Mouse (Mus musculus) liver, embryonic 13.5 days (tissue): Measurements from ENCODE around the gene Supt4a. TPM values are rescaled to one million over a fixed set of nuclear protein-coding genes. Genes with fewer than 3 reads are reported as not detected.

Experiments used
- ATAC-seq: fragments of 200-750 bp; cut with Nextera tagmentation; 2 replicates; pipeline ENCODE4 v1.8.0; 2017; ENCODE audit warnings: low read depth, mild to moderate bottlenecking, moderate number of reproducible peaks, moderate library complexity
- DNase-seq: peaks from one replicate; pipeline ENCODE4 v3.0.0; 2022
- H3K27ac ChIP-seq: fragments of 300-500 bp; sonication (generic); 2 replicates; pipeline ENCODE4 v1.5.1; 2015; ENCODE audit warnings: moderate library complexity, mild to moderate bottlenecking, inconsistent platforms
- H3K27me3 ChIP-seq: fragments of 300-500 bp; sonication (generic); 2 replicates; pipeline ENCODE4 v1.6.1; 2015; ENCODE audit warnings: mild to moderate bottlenecking, inconsistent platforms
- H3K36me3 ChIP-seq: fragments of 300-500 bp; sonication (generic); 2 replicates; pipeline ENCODE4 v1.6.1; 2015; ENCODE audit warnings: mild to moderate bottlenecking, inconsistent platforms
- H3K4me1 ChIP-seq: fragments of 300-500 bp; sonication (generic); replicated peaks from 2 replicates; pipeline ENCODE4 v1.6.1; 2015; ENCODE audit warnings: inconsistent platforms
- H3K4me2 ChIP-seq: fragments of 300-500 bp; sonication (generic); 2 replicates; pipeline ENCODE4 v1.6.1; 2015; ENCODE audit warnings: inconsistent platforms, mild to moderate bottlenecking, moderate library complexity
- H3K4me3 ChIP-seq: fragments of 300-500 bp; sonication (generic); replicated peaks from 2 replicates; pipeline ENCODE4 v1.5.1; 2015; ENCODE audit warnings: mild to moderate bottlenecking, inconsistent platforms
- H3K9ac ChIP-seq: fragments of 300-500 bp; sonication (generic); 2 replicates; pipeline ENCODE4 v1.6.1; 2015; ENCODE audit warnings: mild to moderate bottlenecking, inconsistent platforms
- H3K9me3 ChIP-seq: fragments of 300-500 bp; sonication (generic); replicated peaks from 2 replicates; pipeline ENCODE4 v1.6.1; 2016; ENCODE audit warnings: inconsistent platforms
- WGBS: fragments of 180-500 bp; shearing (Covaris S2); methylation state at CpG from one replicate; pipeline ENCODE4 v1.1.7; 2015; ENCODE audit not compliant: insufficient replicate concordance; 5-methylcytosine and 5-hydroxymethylcytosine counted together
- polyA plus RNA-seq: library from polyadenylated mRNA; unstranded; fragments of >200 nt; fragmentation: Nextera tagmentation; extraction: Ambion mirVana; gene quantifications from 2 replicates; pipeline ENCODE4 v1.2.1, GENCODE M21; 2015

Supt4a gene
- polyA plus RNA-seq, 1 experiment from 2014 or later: 233 TPM

- DNase-seq (peak; percentile 92), ATAC-seq (peak; percentile 93)
- 11% methylated on average over 6 of the region's 6 CpGs for WGBS
- Histone ChIP-seq H3K4me3 (peak overlapping the region; percentile 47), H3K4me2 (peak overlapping the region; percentile 75), H3K9me3 (no peaks in the 10 kb centered on the region), H3K27me3 (no peaks in the 10 kb centered on the region), H3K27ac (peak overlapping the region; percentile 99), H3K9ac (peak overlapping the region; percentile 83), H3K4me1 (peaks cover 83% of the 10 kb centered on the region), H3K36me3 (peaks cover 3% of the 10 kb centered on the region)
Measured at GRCm38 (mm10) chr11:87725964-87726562, 11.3 kb upstream of the Supt4a start.

- Histone ChIP-seq H3K4me1 (peaks cover 92% of the 10 kb centered on the region), H3K36me3 (peaks cover 12% of the 10 kb centered on the region), H3K27me3 (no peaks in the 10 kb centered on the region), H3K9me3 (no peaks in the 10 kb centered on the region), H3K4me2 (peak overlapping the region; percentile 75), H3K9ac (peak overlapping the region; percentile 83), H3K27ac (peak overlapping the region; percentile 99), H3K4me3 (no peak overlapping the region)
- ATAC-seq (no peak), DNase-seq (no peak)
- 47% methylated on average over 11 of the region's 11 CpGs for WGBS
Measured at GRCm38 (mm10) chr11:87727021-87727420, 10.3 kb upstream of the Supt4a start.

GRCm38 (mm10) chr11:87727471-87727870 lies 9.9 kb upstream of the Supt4a start:
- H3K4me1 ChIP-seq: peaks cover 95% of the 10 kb centered on the region
- WGBS: 30% methylated on average over 4 of the region's 4 CpGs

GRCm38 (mm10) chr11:87728850-87729592 lies 8.3 kb upstream of the Supt4a start:
- peak overlapping the region; percentile 71 for H3K4me2 ChIP-seq

More at GRCm38 (mm10) chr11:87727471-87727870, 9.9 kb upstream of the Supt4a start:
- DNase-seq: no peak
- ATAC-seq: no peak
- Histone ChIP-seq H3K4me3 (no peak overlapping the region), H3K36me3 (peaks cover 17% of the 10 kb centered on the region), H3K9me3 (no peaks in the 10 kb centered on the region), H3K27ac (peak overlapping the region; percentile 99), H3K4me2 (peak overlapping the region; percentile 75), H3K27me3 (no peaks in the 10 kb centered on the region), H3K9ac (peak overlapping the region; percentile 83)

GRCm38 (mm10) chr11:87729593-87730185 lies 7.7 kb upstream of the Supt4a start:
- no peaks in the 10 kb centered on the region for H3K27me3 ChIP-seq
- peak; percentile 76 for DNase-seq
- peak; percentile 56 for ATAC-seq
- peak overlapping the region; percentile 71 for H3K4me2 ChIP-seq
- WGBS: 34% methylated on average over 13 of the region's 13 CpGs
- H3K27ac ChIP-seq: peak overlapping the region; percentile 99
- H3K36me3 ChIP-seq: peaks cover 29% of the 10 kb centered on the region
- peak overlapping the region; percentile 53 for H3K4me3 ChIP-seq
- H3K4me1 ChIP-seq: peaks cover 100% of the 10 kb centered on the region
- H3K9ac ChIP-seq: peak overlapping the region; percentile 74
- H3K9me3 ChIP-seq: no peaks in the 10 kb centered on the region

More at GRCm38 (mm10) chr11:87728850-87729592, 8.3 kb upstream of the Supt4a start:
- 47% methylated on average over 18 of the region's 18 CpGs for WGBS
- Histone ChIP-seq H3K36me3 (peaks cover 27% of the 10 kb centered on the region), H3K27me3 (no peaks in the 10 kb centered on the region), H3K27ac (peak overlapping the region; percentile 99), H3K9me3 (no peaks in the 10 kb centered on the region), H3K4me1 (peaks cover 100% of the 10 kb centered on the region), H3K9ac (peak overlapping the region; percentile 74), H3K4me3 (peak overlapping the region; percentile 53)
- no peak for DNase-seq
- ATAC-seq: peak; percentile 24; the same call in 1 of the 2 replicates

- ATAC-seq (no peak), DNase-seq (no peak)
- H3K4me1 ChIP-seq: peaks cover 100% of the 10 kb centered on the region
- H3K9ac ChIP-seq: peak overlapping the region; percentile 74
- peak overlapping the region; percentile 71 for H3K4me2 ChIP-seq
- H3K36me3 ChIP-seq: peaks cover 29% of the 10 kb centered on the region
- peak overlapping the region; percentile 53; the same call in 1 of the 2 replicates for H3K4me3 ChIP-seq
- no peaks in the 10 kb centered on the region for H3K27me3 ChIP-seq
- no peaks in the 10 kb centered on the region for H3K9me3 ChIP-seq
- peak overlapping the region; percentile 99 for H3K27ac ChIP-seq
- WGBS: 53% methylated on average over 10 of the region's 10 CpGs
Measured at GRCm38 (mm10) chr11:87730652-87731310, 6.6 kb upstream of the Supt4a start.

GRCm38 (mm10) chr11:87734346-87734745 lies 3.0 kb upstream of the Supt4a start:
- Histone ChIP-seq H3K4me2 (peak overlapping the region; percentile 71), H3K36me3 (peaks cover 33% of the 10 kb centered on the region), H3K9ac (peak overlapping the region; percentile 82), H3K27me3 (no peaks in the 10 kb centered on the region), H3K4me3 (peak overlapping the region; percentile 31), H3K9me3 (no peaks in the 10 kb centered on the region), H3K27ac (peak overlapping the region; percentile 99), H3K4me1 (peaks cover 82% of the 10 kb centered on the region)
- no peak for DNase-seq
- WGBS: 42% methylated on average over 5 of the region's 5 CpGs
- no peak for ATAC-seq

- peaks cover 76% of the 10 kb centered on the region for H3K4me1 ChIP-seq
- H3K4me2 ChIP-seq: peak overlapping the region; percentile 91
- H3K27ac ChIP-seq: peak overlapping the region; percentile 99
- ATAC-seq: peak; percentile 13; the same call in 1 of the 2 replicates
- DNase-seq: no peak
- peak overlapping the region; percentile 82 for H3K9ac ChIP-seq
- no peaks in the 10 kb centered on the region for H3K27me3 ChIP-seq
- peak overlapping the region; percentile 92 for H3K4me3 ChIP-seq
- H3K36me3 ChIP-seq: peaks cover 47% of the 10 kb centered on the region
- 28% methylated on average over 6 of the region's 6 CpGs for WGBS
- no peaks in the 10 kb centered on the region for H3K9me3 ChIP-seq
Measured at GRCm38 (mm10) chr11:87735691-87736090, 1.7 kb upstream of the Supt4a start.

- peak overlapping the region; percentile 99 for H3K27ac ChIP-seq
- peak overlapping the region; percentile 82 for H3K9ac ChIP-seq
- peaks cover 48% of the 10 kb centered on the region for H3K36me3 ChIP-seq
- peaks cover 68% of the 10 kb centered on the region for H3K4me1 ChIP-seq
- WGBS: under 1% methylated on average over 31 of the region's 31 CpGs
- H3K27me3 ChIP-seq: no peaks in the 10 kb centered on the region
- H3K9me3 ChIP-seq: no peaks in the 10 kb centered on the region
- H3K4me2 ChIP-seq: peak overlapping the region; percentile 91
- H3K4me3 ChIP-seq: peak overlapping the region; percentile 92
- peak; percentile 80 for DNase-seq
- peak; percentile 81 for ATAC-seq
Measured at GRCm38 (mm10) chr11:87736647-87737134, 661 bp upstream of the Supt4a start.

GRCm38 (mm10) chr11:87743691-87744090 lies 6.3 kb downstream of the Supt4a start:
- H3K27me3 ChIP-seq: no peaks in the 10 kb centered on the region
- 82% methylated on average over 3 of the region's 3 CpGs for WGBS
- no peak overlapping the region for H3K4me2 ChIP-seq
- H3K36me3 ChIP-seq: peaks cover 71% of the 10 kb centered on the region
- no peak overlapping the region for H3K4me3 ChIP-seq
- H3K9ac ChIP-seq: no peak overlapping the region
- H3K9me3 ChIP-seq: no peaks in the 10 kb centered on the region
- ATAC-seq (no peak), DNase-seq (no peak)
- 0 out of 2 replicates have a peak overlapping the region, but pooled peaks have one; percentile 41 for H3K27ac ChIP-seq
- H3K4me1 ChIP-seq: peaks cover 53% of the 10 kb centered on the region
